Mouse (Mus musculus): ENCODE data around the gene Mum1. TPM values are rescaled to one million over a fixed set of nuclear protein-coding genes. Genes with fewer than 3 reads are reported as not detected.

The Mum1 gene
- polyA plus RNA-seq, 1 experiment: 37.8 TPM

DNA sequence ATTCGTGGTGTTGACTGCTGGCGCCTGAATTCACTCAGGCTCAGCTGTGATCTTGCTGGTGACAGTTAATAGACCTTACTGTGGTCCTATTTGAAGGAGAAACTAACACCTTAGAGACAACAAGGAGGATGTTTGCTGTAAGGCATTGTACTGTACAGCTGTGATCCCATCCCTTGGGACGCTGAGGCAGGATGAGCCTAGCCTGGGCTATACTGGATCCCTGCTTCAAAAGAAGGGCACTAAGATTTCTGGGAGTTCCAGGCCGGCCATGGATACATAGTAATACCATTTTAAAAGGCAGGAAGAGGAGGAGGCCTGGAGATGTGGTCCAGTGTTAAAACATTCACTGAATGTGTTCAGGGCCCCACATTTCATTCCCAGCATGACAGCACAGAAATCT lies 24.3 kb downstream of the Mum1 start:
- DNase-seq (ENCODE audit: low spot score): no peak

DNA sequence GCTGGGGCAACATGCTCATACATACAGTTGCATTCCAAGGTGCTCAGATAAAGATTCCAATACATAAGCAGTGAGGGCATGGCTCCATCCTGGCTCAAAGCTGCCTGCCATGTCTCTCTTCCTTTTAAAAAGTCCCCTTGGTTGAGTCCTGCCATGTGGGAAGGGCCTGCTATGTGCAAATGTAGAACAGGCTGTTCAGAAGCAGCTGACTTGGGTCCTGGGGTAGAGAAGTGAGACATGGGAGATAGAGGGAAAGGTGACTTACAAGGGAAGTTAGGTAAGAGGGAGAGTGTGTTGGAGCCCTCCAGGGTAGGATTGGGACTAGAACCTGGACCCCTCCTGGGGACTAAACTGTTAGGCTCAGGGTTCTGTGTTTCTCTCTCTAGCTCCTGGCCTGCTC lies 25.8 kb downstream of the Mum1 start:
- no peak for DNase-seq (ENCODE audit: low spot score)

DNA sequence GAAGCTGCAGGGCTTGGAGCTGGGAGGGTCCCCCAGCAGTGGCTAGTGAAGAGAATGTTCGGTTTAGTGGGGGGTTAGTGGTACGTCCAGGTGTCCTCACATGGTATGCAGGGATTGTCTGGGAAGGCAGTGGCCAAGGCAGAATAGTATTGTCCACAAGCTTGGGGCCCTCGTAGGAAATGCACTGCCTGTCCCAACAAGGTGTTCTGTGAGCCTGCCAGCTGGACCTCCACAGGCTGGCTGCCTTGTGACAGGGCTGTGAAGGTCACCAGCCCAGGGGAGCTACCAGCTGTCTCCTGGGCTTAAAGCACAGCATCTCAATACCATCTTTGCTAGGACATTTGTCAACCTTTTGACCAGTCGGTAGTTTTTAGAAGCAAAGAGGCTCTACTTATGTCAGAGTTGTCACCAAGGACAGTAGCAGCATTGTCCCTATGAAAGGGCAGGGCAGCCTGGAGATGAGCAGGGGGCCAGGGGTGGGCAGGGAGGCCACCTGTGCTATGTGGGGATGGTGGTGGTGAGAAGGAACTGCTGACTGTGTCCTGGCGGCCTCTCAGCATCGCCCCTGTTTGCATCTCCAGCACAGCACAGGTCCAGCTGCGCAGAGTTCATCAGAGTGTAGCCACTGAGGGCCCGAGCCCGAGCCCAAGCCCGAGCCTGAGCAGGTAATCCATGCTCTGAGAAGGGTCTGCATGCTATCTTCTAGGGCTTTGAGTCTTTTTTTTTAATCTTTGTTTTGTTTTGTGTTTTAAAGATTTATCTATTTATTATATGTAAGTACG lies 26.4 kb downstream of the Mum1 start:
- DNase-seq (ENCODE audit: low spot score): no peak

DNA sequence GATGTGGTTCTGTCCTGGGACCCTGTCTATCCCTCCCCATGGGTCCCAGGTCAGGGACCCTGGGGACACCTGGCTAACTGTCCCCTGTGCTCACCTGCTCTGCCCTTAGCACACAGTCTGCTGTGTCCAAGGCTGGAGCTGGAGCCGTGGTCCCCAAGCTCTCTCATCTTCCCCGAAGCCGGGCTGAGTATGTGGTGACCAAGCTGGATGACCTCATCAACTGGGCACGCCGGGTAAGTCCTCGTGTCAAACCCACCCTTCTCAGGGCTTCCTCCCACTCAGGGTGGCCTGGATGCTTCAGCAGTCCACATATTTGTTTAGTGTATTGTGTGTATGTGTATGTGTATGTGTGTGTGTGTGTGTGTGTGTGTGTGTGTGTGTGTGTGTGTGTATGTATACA lies 27.3 kb downstream of the Mum1 start:
- no peak for DNase-seq (ENCODE audit: low spot score)

DNA sequence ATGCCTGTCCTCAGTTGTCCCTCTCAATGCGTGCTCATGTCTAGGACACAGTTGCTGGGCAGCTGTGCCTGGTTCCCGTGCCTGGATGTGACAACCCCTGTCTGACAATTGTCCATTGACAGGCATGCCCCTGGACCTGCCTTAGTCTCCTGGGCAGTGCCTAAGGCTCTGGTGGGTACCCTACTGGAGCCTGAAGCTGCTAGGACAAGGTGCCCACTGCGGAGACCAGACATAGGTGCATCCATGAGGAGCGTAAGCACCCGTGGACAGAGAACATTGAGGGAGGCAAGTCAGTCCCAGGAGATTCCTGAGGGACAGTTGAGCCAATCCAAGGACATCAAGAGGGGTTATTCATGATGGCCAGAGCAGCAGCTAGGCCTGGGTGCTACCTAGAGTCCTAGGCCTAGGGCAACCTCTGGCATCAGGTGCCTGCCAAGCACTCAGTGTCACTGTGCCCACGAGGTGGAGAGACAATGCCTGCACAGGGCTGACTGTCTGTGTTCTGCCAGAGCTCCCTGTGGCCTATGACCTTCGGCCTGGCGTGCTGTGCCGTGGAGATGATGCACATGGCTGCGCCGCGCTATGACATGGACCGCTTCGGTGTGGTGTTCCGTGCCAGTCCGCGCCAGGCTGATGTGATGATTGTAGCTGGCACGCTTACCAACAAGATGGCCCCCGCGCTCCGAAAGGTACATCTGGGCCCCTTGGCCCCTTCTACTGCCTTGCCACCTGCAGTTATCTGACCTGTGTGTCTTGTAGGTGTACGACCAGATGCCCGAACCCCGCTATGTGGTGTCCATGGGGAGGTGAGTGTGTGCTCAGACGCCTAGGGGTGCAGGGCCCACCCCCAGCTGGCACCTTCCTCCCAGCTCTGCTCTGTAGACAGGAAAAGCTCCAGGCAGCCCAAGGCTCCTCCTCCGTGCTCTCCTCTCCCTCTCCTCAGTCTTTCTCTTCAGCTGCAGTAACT lies 28.4 kb downstream of the Mum1 start:
- DNase-seq (ENCODE audit: low spot score): no peak

DNA sequence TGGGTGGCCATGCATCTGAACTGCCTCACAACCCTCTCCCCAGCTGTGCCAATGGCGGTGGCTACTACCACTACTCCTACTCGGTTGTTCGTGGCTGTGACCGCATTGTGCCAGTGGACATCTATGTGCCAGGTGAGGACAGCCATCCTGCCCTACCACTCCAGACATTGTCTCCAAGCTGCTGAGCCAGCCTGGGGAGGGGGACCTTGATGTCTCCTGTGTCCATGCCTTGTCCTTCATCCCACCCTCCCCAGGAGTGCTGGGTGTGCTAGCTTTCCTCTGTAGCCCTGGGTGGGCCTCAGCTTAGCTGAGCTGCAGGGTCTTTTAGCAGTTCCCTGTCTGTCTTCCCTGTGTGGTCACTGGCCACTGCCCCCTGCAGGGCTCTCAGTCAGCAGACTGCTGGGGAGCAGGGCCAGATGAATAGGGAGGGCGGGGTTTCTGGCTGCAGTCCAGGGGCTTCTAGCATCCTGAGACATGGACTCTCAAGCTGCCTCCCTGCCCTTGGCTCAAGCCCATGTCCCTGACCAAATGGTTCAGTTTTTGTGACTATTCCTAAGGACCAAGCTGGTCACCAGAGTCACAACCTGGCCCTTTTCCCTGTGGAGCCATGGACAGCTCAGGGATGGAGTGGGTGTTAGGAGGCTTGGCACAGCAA lies 29.8 kb downstream of the Mum1 start:
- no peak for DNase-seq (ENCODE audit: low spot score)

DNA sequence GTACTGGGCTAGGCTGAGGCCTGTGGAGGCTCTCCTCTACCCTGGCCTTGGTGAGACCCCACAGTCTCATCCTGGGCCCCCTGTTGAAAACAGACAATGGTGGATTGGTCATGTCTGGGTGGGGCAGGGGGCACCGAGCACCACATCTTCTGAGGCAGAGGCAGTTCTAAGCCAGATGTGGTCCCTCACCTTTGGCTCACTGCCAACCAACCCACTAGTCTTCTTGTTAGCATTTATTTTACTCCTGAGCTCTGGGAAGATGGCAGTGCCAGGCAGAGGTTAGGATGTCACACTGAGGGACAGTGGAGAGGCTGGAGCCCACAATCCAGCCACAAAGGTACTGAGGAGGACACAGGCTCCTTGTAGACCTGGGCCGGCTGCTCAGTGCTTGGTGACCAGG lies 31.7 kb downstream of the Mum1 start:
- no peak for DNase-seq (ENCODE audit: low spot score)

DNA sequence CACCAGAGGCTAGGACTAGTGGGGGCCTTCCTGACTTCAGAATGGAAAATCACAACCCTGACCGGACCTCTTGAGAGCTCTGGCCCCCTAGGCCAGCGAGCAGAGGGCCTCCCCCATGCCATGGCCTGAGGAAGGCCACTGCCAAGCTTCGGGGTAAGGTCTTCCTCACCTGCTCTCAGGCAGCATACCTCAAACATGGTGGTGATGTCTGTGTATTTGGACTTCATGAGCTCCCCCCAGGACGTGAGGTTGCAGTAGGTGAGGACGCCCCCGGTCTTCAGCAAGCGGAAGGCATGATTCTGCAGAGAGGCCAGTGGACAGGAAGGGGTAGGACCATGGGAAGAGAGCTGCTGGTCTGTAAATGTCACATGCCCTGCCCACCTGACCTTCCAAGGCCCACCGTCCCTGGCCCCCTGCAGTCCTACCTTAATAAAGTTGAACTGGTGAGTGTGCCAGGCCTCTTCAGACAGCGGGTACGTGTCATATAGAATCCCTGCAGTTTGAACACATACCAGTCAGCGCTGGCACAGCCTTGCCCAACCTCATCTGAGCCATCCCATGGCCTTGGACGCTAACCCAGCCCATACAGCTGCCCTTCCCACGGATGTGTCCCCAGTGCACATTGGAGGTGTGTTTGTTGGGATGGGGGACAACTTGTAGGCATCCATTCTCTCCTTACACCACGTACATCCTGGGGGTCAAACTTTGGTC lies 32.7 kb downstream of the Mum1 start:
- DNase-seq (ENCODE audit: low spot score): no peak

DNA sequence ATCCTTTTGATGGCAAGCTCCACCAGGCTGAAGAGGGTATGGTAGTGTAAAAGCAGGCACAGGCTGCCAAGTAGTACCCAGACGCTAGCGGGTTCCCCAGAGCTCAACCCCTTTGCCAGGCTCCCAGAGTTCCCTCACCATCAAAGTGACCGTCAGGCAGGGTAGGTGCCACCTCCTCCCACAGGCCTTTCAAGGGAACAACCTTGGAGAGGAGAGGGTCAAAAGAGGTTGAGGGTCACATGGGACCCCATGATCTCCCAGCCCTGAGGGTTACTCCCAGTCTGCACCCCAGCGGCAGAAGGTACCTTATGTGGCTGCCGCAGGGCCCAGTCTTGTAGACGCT lies 33.2 kb downstream of the Mum1 start:
- no peak for DNase-seq (ENCODE audit: low spot score)

DNA sequence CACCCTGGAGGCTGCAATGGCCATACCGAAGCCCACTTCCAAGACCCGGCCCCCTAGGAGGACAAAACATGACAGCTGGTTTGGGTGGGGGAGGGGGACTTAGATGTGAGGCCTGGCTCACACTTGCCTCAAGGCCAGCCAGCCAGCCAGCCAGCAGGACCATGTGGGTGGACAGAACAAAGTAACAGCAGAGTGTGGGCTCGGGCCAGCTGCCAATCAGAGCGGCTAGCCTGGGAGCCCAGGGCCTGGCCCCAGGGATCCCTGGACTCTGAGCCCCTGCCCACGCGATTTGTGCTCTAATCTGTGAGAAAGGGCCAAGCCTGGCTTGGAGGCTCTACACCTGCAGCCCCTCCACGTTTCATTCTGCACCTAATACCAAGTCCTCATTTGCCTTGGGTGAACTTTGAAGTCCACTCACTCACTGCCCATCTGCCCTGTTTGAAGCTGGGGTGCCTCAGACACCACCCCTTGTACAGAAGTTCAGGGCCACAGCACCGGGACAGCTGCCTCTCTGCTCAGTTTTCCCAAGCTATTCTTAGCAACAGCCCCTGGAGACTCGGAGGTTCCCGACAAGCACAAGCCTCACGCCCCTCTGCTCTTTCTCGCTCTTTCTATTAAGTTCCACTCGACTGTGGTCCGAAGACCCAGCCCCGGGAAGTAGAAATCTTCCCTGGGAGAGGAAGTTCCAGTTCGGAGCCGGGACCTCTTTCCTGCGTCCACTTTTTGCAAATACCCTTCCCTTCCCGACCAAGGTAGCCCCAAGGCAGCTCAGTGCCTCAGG lies 33.8 kb downstream of the Mum1 start:
- DNase-seq (ENCODE audit: low spot score): no peak

DNA sequence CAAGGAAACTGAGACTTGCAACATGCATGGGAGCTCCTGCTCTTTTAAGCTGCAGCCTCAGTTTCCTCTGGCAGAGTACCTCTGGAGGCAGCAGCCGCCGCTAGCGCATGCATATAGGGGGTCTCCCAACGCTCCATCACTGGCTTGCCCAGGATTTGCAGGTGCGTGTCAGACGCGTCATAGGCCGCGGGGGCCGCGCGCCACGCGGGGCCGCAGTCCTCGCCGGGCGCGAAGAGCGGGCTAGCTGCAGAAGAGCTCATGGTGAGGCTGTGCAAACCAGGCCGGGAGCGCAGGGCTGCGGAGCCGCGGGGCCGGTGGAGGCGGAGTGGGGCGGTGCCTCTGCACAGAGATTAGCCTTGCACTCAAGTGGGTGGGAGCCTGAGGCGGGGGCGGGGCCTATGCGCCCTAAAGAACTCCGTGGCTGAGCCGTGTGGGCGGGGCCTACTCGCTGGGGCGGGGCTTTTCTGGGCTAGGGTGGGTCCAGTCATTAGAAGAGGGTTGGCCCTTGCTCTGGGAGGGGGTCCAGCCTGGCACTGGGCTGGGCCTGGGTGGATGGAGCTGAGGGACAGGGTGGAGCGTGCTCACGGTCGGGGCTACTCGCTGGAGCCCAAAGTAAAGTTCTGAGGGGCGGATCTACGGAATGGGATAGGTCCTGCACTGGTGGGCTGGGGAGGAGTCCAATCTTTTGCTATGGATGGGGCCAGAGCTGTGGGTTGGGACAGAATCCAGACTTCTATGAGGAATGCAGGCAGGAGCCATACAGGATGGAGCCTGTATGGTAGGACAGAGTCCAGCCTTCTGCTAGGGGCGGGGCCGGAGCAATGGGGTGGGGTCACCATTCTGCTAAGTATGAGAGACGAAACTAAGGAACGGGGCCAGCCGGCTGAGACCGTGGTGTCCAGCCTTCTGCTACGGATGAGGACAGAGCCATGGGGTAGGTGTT lies 34.7 kb downstream of the Mum1 start, which contains the start of the genes Gamt and Dazap1:
Gamt (minus strand) TSS at position 371 of the 943 bp plus-strand sequence.
Dazap1 (plus strand) TSS at position 845 of the 943 bp plus-strand sequence.
- DNase-seq (ENCODE audit: low spot score): peak; percentile 86

DNA sequence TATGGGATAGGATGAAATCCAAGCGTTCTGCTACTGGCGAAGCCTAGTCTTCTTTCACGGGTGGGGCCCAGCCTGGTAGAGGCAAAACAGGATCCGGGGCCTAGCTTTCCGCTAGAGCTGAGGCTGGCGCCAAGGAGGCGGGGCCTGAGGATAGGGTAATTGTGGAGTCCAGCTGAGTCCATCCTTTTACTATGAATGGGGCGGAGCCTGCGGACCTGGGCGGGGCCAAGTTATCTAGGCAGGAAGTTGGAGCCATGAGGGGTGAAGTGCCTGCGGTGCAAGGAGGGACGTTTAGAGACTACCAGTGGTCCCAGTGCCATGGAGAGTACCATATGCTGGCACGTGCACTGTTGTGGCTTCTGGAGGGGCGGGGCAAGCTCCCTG lies 35.3 kb downstream of the Mum1 start:
- DNase-seq (ENCODE audit: low spot score): peak; percentile 88

DNA sequence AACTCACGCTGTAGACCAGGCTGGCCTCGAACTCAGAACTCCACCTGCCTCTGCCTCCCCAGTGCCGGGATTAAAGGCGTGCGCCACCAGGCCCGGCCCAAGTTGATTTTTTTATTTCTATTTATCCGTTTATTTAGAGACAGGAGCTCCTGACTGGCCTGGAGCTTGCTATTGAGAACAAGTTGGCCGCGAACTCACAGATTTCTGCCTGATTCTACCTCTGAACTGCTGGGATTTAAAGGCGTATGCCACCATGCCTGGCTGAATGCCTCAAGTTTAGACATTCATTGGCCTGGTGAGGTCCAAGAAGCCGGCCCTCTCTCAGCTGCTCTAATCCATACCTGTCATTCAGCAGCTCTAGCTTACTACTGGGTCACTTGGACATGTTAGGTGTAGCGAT lies 35.9 kb downstream of the Mum1 start:
- no peak for DNase-seq (ENCODE audit: low spot score)

DNA sequence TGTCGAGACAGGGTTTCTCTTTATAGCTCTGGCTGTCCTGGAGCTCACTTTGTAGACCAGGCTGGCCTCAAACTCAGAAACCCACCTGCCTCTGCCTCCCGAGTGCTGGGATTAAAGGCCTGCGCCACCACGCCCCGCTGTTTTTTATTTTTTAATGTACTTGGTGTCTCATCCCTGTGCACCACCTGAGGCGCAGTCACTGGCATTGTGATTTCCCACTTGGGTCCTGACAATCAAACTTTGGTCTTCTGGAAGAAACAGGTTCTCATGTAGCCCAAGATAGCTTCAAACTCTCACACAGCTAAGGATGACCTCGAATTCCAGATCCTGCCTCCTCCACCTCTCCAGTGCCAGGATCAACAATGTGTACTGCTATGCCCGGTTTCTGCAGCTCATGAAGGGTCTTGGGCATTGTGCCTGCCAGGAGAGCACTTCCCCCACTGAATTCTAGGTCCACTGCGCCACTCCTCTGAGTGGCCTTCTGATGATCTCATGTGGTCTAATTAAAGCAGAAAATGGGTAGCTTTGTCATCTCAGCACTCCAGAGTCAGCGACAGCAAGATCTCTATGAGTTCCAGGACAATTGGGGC lies 36.6 kb downstream of the Mum1 start:
- DNase-seq (ENCODE audit: low spot score): no peak

DNA sequence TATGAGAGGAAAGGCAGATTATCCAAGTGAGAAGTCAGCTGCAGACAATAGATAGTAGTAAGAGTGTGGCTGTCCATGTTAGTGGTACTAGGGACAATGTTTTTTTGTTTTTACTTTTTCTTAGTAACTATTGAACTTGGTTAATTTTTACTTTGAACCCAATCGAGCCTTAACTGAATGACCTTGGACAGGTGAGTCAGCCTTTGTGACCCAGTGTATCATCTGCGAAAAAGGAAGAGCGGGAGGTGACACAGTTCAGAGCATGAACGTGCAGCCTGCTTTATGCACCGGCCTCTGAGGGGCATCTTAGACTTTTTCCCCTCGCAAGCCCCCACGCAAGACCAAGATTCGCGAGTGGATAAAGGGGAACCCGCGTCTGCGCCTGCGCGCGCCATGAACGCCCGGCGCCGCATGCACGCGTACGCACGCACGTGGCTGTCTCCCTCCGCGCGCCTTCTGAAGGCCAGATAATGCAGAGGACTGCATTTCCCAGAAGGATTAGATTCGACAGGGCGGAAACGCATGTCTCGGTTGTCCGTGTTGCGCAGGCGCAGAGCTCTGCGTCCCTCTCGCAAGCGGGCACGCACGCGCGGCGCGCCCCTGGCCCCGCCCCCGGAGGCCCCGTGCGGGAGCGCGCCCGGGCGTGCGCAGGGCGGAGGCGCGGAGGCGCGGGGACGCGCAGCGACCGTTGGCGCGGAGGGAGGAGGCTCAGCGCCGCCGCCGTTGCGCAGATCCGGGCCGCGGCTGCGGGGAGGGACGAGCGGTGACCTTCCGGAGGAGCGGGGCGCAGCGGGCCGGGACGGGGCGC lies 38.3 kb downstream of the Mum1 start:
- peak; percentile 98 for DNase-seq (ENCODE audit: low spot score)

DNA sequence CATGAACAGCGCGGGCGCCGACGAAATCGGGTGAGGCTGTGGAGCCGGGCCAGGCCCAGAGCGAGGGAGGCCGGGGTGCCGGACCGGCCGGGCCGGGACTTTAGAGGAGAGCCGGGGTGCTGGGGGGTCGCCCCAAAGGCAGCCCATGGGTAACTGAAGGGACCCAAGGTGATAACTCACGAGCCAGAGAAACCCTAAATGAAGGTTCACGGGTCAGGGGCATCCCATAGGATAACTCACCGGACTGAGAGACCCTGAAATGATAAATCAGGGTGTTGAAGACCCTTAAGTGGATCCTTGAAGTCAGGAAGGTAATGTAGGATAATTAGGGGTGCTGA lies 38.9 kb downstream of the Mum1 start:
- no peak for DNase-seq (ENCODE audit: low spot score)

DNA sequence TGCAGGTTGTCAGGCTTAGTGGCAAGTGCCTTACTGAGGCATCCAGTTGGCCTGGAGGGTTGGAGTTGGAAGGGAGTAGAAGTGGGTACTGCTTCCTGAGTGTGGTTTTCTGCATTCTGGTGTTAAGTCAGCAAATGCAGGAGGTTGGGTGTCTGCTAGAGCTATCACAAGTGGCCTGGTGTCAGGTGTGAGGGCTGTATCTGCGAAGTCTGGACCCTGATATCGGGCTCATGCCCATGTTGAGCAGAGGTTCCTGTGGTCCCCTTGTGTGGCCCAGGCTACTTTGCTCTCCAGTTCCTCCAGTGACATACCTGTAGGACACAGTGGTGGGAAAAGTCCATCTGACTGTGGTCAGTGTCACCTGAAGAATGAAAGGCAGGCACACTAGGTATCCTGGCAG lies 43.9 kb downstream of the Mum1 start:
- DNase-seq (ENCODE audit: low spot score): no peak

DNA sequence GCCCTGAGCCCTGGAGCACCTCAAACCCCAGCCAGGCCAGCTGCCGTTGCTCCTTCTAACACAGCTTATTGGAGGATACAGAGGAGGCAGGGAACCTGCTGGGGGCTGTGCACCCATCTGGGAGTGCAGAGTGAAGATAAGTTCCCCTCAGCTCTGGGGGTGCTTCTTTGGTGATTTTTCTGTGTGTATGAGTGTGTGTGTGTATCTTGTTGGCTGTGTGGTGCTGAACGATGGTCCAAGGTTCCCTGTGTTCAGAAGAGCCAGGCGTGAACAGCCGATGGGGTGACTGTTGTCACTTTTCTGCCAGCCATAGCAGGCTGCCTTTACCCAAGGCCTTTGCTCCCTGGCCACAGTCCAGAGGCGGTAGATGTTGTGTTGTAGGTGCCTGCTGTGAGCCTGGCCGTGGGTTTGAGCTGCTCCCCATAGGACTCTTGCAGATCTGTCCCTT lies 44.5 kb downstream of the Mum1 start:
- no peak for DNase-seq (ENCODE audit: low spot score)

All from urinary bladder, adult 2 months (tissue).